Mouse (Mus musculus) CH12.LX (cell line): ENCODE results near the gene Msh3. TPM values are rescaled to one million over a fixed set of nuclear protein-coding genes. Genes with fewer than 3 reads are reported as not detected.

Source experiments
- DNase-seq: peaks from one replicate; pipeline ENCODE4 v3.0.0-alpha.2; 2013; ENCODE audit errors: extremely low read depth
- H3K27ac ChIP-seq: 2 replicates; pipeline ENCODE4 v1.5.1; 2012; ENCODE audit warnings: low read depth, mild to moderate bottlenecking, control low read depth, moderate library complexity; ENCODE audit not compliant: insufficient read depth
- H3K27me3 ChIP-seq: replicated peaks from 2 replicates; pipeline ENCODE3; 2012; ENCODE audit warnings: inconsistent platforms
- H3K36me3 ChIP-seq, 2 experiments: replicated peaks in 1 of 2; 2 replicates each; pipeline versions ENCODE3 to v1.6.1; 2012; ENCODE audit warnings: inconsistent platforms in 1 of 2, low read length in 1 of 2, mild to moderate bottlenecking in 1 of 2, mixed read lengths in 1 of 2, moderate library complexity in 1 of 2; ENCODE audit not compliant: control insufficient read depth in 1 of 2, insufficient read depth in 1 of 2
- H3K4me1 ChIP-seq, 2 experiments: 2 replicates each; pipeline ENCODE4 v1.6.1; 2012; ENCODE audit warnings: inconsistent platforms in 1 of 2, moderate library complexity in 1 of 2; ENCODE audit not compliant: insufficient read depth in 2 of 2, control insufficient read depth in 1 of 2
- H3K4me2 ChIP-seq: 2 replicates; pipeline ENCODE4 v1.6.1; 2012; ENCODE audit warnings: low read depth, mild to moderate bottlenecking, control low read depth; ENCODE audit not compliant: poor library complexity, insufficient read depth, severe bottlenecking
- H3K4me3 ChIP-seq, 3 experiments: fragments of 150-350 bp in 1 of 3; sonication (generic) in 1 of 3; replicated peaks in 1 of 3; 2 replicates each; pipeline versions ENCODE3 to v1.5.1; 2011 to 2012; ENCODE audit warnings: low read depth in 2 of 3, low read length in 2 of 3, mild to moderate bottlenecking in 2 of 3, moderate library complexity in 2 of 3, control low read depth in 1 of 3, improper control_type of control experiment in 1 of 3, inconsistent platforms in 1 of 3, mixed read lengths in 1 of 3; ENCODE audit not compliant: poor library complexity in 1 of 3
- H3K79me2 ChIP-seq: replicated peaks from 2 replicates; pipeline ENCODE4 v1.6.1; 2012; ENCODE audit warnings: mild to moderate bottlenecking, moderate library complexity; ENCODE audit not compliant: control insufficient read depth, poor library complexity, insufficient read depth, severe bottlenecking; ENCODE audit errors: extremely low read depth
- H3K9ac ChIP-seq: 2 replicates; pipeline ENCODE4 v1.6.1; 2012; ENCODE audit warnings: low read depth, mild to moderate bottlenecking, control low read depth, moderate library complexity; ENCODE audit not compliant: insufficient read depth
- H3K9me3 ChIP-seq: replicated peaks from 2 replicates; pipeline ENCODE3; 2012; ENCODE audit warnings: low read length, inconsistent platforms, mixed read lengths
- BHLHE40 ChIP-seq: IDR thresholded peaks from 2 replicates; pipeline ENCODE4 v1.6.1; 2011; ENCODE audit warnings: mild to moderate bottlenecking, low read depth, low read length, improper control_type of control experiment
- CTCF ChIP-seq, 2 experiments: IDR thresholded peaks in 1 of 2; conservative IDR thresholded peaks in 1 of 2; 2 replicates each; pipeline ENCODE4 v1.5.1; 2011 to 2012; ENCODE audit warnings: low read depth in 2 of 2, low read length in 2 of 2, improper control_type of control experiment in 1 of 2, inconsistent platforms in 1 of 2, mild to moderate bottlenecking in 1 of 2, moderate library complexity in 1 of 2
- E2F4 ChIP-seq: IDR thresholded peaks from 2 replicates; pipeline ENCODE4 v1.6.1; 2011; ENCODE audit warnings: low read depth, low read length, improper control_type of control experiment; ENCODE audit not compliant: insufficient replicate concordance
- IRF4 ChIP-seq: IDR thresholded peaks from 2 replicates; pipeline ENCODE4 v1.6.1; 2014; ENCODE audit warnings: low read depth, mild to moderate bottlenecking, inconsistent platforms, low read length, improper control_type of control experiment
- KAT2A ChIP-seq: IDR thresholded peaks from 2 replicates; pipeline ENCODE4 v1.6.1; 2012; ENCODE audit warnings: low read length, improper control_type of control experiment, inconsistent platforms; ENCODE audit not compliant: insufficient replicate concordance
- MAFK ChIP-seq: IDR thresholded peaks from 2 replicates; pipeline ENCODE4 v1.6.1; 2011; ENCODE audit warnings: low read length, improper control_type of control experiment; ENCODE audit not compliant: insufficient replicate concordance
- MAX ChIP-seq: IDR thresholded peaks from 2 replicates; pipeline ENCODE4 v1.6.1; 2011; ENCODE audit warnings: low read length, improper control_type of control experiment
- MAZ ChIP-seq: IDR thresholded peaks from 2 replicates; pipeline ENCODE4 v1.6.1; 2012; ENCODE audit warnings: low read depth, mild to moderate bottlenecking, inconsistent platforms, low read length, improper control_type of control experiment, moderate library complexity
- MEF2A ChIP-seq: IDR thresholded peaks from 2 replicates; pipeline ENCODE4 v1.6.1; 2014; ENCODE audit warnings: low read depth, mild to moderate bottlenecking, inconsistent platforms, low read length, improper control_type of control experiment, borderline replicate concordance
- NELFE ChIP-seq: IDR thresholded peaks from 2 replicates; pipeline ENCODE4 v1.6.1; 2011; ENCODE audit warnings: low read depth, low read length, improper control_type of control experiment
- NRF1 ChIP-seq: IDR thresholded peaks from 2 replicates; pipeline ENCODE4 v1.6.1; 2014; ENCODE audit warnings: low read depth, mild to moderate bottlenecking, inconsistent platforms, low read length, improper control_type of control experiment, moderate library complexity
- PAX5 ChIP-seq: IDR thresholded peaks from 2 replicates; pipeline ENCODE4 v1.6.1; 2012; ENCODE audit warnings: low read length, inconsistent platforms, mixed read lengths
- RAD21 ChIP-seq: IDR thresholded peaks from 2 replicates; pipeline ENCODE4 v1.6.1; 2011; ENCODE audit warnings: low read depth, mild to moderate bottlenecking, low read length, improper control_type of control experiment, moderate library complexity
- SMC3 ChIP-seq: IDR thresholded peaks from 2 replicates; pipeline ENCODE4 v1.6.1; 2011; ENCODE audit warnings: low read depth, low read length, improper control_type of control experiment
- USF1 ChIP-seq: IDR thresholded peaks from 2 replicates; pipeline ENCODE4 v1.6.1; 2014; ENCODE audit warnings: low read depth, mild to moderate bottlenecking, inconsistent platforms, low read length, improper control_type of control experiment
- USF2 ChIP-seq: conservative IDR thresholded peaks from 2 replicates; pipeline ENCODE4 v1.6.1; 2011; ENCODE audit warnings: low read depth, low read length, improper control_type of control experiment
- ZC3H11A ChIP-seq: IDR thresholded peaks from 2 replicates; pipeline ENCODE4 v1.6.1; 2012; ENCODE audit warnings: low read depth, mild to moderate bottlenecking, inconsistent platforms, low read length, improper control_type of control experiment
- ZNF384 ChIP-seq: IDR thresholded peaks from 2 replicates; pipeline ENCODE4 v1.6.1; 2012; ENCODE audit warnings: low read depth, low read length, improper control_type of control experiment, inconsistent platforms
- dilution Hi-C: fragments of 300-500 bp; cut with MboI; formaldehyde crosslinking; loops from 2 replicates; pipeline ENCODE4 v1.14.3; 2020; ENCODE audit warnings: low sequenced_read_pairs; ENCODE audit not compliant: extremely low pct_unique_long_range_greater_than_20kb, extremely low pct_ligation_motif_present
- in situ Hi-C: fragments of 300-500 bp; cut with MboI; formaldehyde crosslinking; loops from 3 replicates; pipeline ENCODE4 v1.14.3; 2019; ENCODE audit warnings: low sequenced_read_pairs, low pct_ligation_motif_present, low pct_unique_long_range_greater_than_20kb, mixed read lengths
- polyA plus RNA-seq: library from polyadenylated mRNA; unstranded; fragments of >175 nt; gene quantifications from 2 replicates; pipeline ENCODE4 v1.2.1, GENCODE M21; 2012; ENCODE audit warnings: low read depth; ENCODE audit not compliant: insufficient read length
- total RNA-seq, 2 experiments: library from RNA; depleted of rRNA; stranded (reverse); fragments of 300-350 nt in 1 of 2; fragments of >200 nt in 1 of 2; gene quantifications; 2 replicates each; pipeline ENCODE4 v1.2.3; 2012 to 2014

The Msh3 gene
- total and polyA plus RNA-seq, 3 experiments, result 13.7 to 27.0 (median 18.3) TPM

DNA sequence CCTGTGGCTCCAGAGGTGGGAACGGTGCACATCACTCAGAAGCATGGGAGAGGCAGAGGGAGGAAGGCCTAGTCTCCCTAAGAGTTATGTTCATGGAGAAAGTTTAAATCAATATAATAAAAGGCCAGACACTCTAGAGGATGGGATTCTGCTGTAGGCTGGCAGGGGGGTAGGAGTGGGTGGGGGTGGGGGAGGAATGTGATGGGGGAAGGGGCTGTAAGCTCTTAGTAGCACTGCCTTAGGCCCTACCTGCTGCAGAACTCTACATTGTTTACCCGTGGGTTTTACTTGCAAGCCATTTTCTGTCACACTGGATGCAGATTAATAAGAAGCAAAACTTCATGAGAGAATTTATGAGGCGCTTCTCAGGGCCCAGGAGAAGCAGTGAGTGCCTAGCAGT, 135.0 kb downstream of the Msh3 start:
- no peaks in the 10 kb centered on the region for H3K27me3 ChIP-seq
- no peak overlapping the region for H3K4me2 ChIP-seq
- no peak overlapping the region for H3K4me3 ChIP-seq
- no peak overlapping the region for H3K27ac ChIP-seq
- H3K9ac ChIP-seq, result no peak overlapping the region
- DNase-seq, result no peak
- TF ChIP-seq USF1 (no peak), NRF1 (no peak), ZNF384 (no peak), NELFE (no peak), KAT2A (no peak), RAD21 (no peak), ZC3H11A (no peak), SMC3 (no peak), IRF4 (no peak)
- no peaks in the 10 kb centered on the region for H3K79me2 ChIP-seq
- H3K9me3 ChIP-seq, result no peaks in the 10 kb centered on the region
- dilution Hi-C loops, result no loop called here
- in situ Hi-C loops, result no loop called here
- peaks cover 17 to 62% of the 10 kb centered on the region in 2 experiments for H3K36me3 ChIP-seq
- H3K4me1 ChIP-seq, result no peaks in the 10 kb centered on the region

DNA sequence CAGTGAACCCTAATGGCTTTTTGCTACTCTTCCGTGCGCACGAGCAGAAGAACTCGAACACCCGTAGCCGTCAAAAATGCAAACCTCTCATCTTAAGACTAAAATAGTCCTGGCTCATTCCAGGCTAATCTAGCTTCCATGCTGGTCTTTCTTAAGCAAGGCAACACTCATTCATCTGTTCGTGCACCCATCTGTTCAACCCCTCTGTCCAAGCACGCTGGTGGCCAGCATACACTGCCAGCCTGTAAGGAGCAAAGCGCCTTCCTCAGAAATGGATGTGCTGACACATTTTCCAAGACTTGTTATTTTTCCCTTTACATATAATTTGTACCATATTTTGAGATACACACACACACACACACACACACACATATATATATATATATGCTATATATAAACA, 137.6 kb downstream of the Msh3 start:
- in situ Hi-C loops (no loop called here), dilution Hi-C loops (no loop called here)
- Histone ChIP-seq H3K27ac (no peak overlapping the region), H3K9me3 (no peaks in the 10 kb centered on the region), H3K4me1 (no peaks in the 10 kb centered on the region), H3K4me2 (no peak overlapping the region), H3K4me3 (no peak overlapping the region), H3K79me2 (no peaks in the 10 kb centered on the region), H3K27me3 (no peaks in the 10 kb centered on the region), H3K36me3 (peaks cover 14 to 70% of the 10 kb centered on the region in 2 experiments), H3K9ac (no peak overlapping the region)
- DNase-seq, result no peak
- no peak for TF ChIP-seq KAT2A
- TF ChIP-seq USF1, result no peak
- TF ChIP-seq MAFK, result no peak
- TF ChIP-seq E2F4, result no peak
- no peak for TF ChIP-seq MAX
- TF ChIP-seq PAX5, result no peak
- TF ChIP-seq MAZ, result no peak
- TF ChIP-seq CTCF (conservative IDR thresholded peaks at IDR 0.05 in 1 of 2, IDR thresholded peaks at IDR 0.05 in 1 of 2; ENCODE audit: low read depth in 2 of 2, low read length in 2 of 2), result no peak
- no peak for TF ChIP-seq SMC3
- no peak for TF ChIP-seq MEF2A
- TF ChIP-seq USF2, result no peak
- TF ChIP-seq BHLHE40, result no peak
